Mouse (Mus musculus) heart, adult 10 weeks (tissue): Measurements from ENCODE around the gene Akirin2. TPM values are rescaled to one million over a fixed set of nuclear protein-coding genes. Genes with fewer than 3 reads are reported as not detected.

Source experiments
- polyA plus RNA-seq: library from polyadenylated mRNA; stranded (reverse); fragments of 350-450 nt; fragmentation: Illumina TruSeq; extraction: RNeasy Lipid Tissue Mini Kit (QIAGEN cat#74804); gene quantifications from one replicate; pipeline ENCODE4 v1.2.3, GENCODE M21; 2014; ENCODE audit warnings: low read depth, low replicate concordance

The Akirin2 gene
- 51.8 TPM for polyA plus RNA-seq

GRCm38 (mm10) chr4:34550748-34551097 lies at the start of gene Akirin2:
Akirin2 (plus strand) TSS chr4:34550937.

GRCm38 (mm10) chr4:34614630-34615094 lies 63.9 kb downstream of the Akirin2 start, which contains the start of the genes Orc3 and Rars2:
Orc3 (minus strand) TSS chr4:34614944.
Rars2 (plus strand) TSS chr4:34614957.

Other genes with a start within 250 kb of the Akirin2 start
- 37.5 TPM for gene Orc3, start 64.0 kb downstream of the Akirin2 start, polyA plus RNA-seq
- gene Rars2, start 64.0 kb downstream of the Akirin2 start, polyA plus RNA-seq, result 30.1 TPM
- 15.6 TPM for gene Slc35a1, start 136.5 kb downstream of the Akirin2 start, polyA plus RNA-seq
- gene Cfap206, start 179.3 kb downstream of the Akirin2 start, polyA plus RNA-seq, result not detected
- gene Gm136, start 205.3 kb downstream of the Akirin2 start, polyA plus RNA-seq, result not detected
- gene Smim8, start 227.5 kb downstream of the Akirin2 start, polyA plus RNA-seq, result 98.5 TPM